ENCODE assay signal across 9 mouse cellular contexts in genomic region chr6:125423099-125423498, GRCm38 (mm10). TPM values are rescaled to one million over a fixed set of nuclear protein-coding genes. Genes with fewer than 3 reads are reported as not detected.
DNase-seq lines count a peak whose midpoint lies in the region; ATAC-seq and TF ChIP-seq lines count a peak whose summit lies in the region.
"Had no signal": no experiment of that assay in that cellular context is flagged by ENCODE, and none has a peak within 500 bp of the region (broad histone marks: within the 10 kb centered on the region; RNA-seq: fewer than 3 reads in every experiment).

No protein-coding gene starts in this region.

- no peak for DNase-seq in heart, postnatal 36 days
- DNase-seq in testis, postnatal 10 days (ENCODE audit: low spot score): no peak
- DNase-seq in adrenal gland, postnatal 4 days (ENCODE audit: low spot score in 2 of 2): no peak

- no peaks in the 10 kb centered on the region for H3K36me3 ChIP-seq in heart, embryonic 15.5 days
- no peaks in the 10 kb centered on the region for H3K36me3 ChIP-seq in C2C12 (ENCODE audit: control insufficient read depth, insufficient read depth)
- H3K36me3 ChIP-seq in forebrain, embryonic 13.5 days (ENCODE audit: poor library complexity, severe bottlenecking): no peaks in the 10 kb centered on the region
- no peaks in the 10 kb centered on the region for H3K36me3 ChIP-seq in liver, embryonic 16.5 days (ENCODE audit: control insufficient read depth, insufficient read depth)

- peaks cover 15% of the 10 kb centered on the region for H3K4me1 ChIP-seq in heart, embryonic 15.5 days (replicated peaks)
- peaks cover 14% of the 10 kb centered on the region for H3K4me1 ChIP-seq in forebrain, embryonic 13.5 days
- peaks cover 9% of the 10 kb centered on the region for H3K4me1 ChIP-seq in liver, embryonic 16.5 days (ENCODE audit: control insufficient read depth, low read depth, low read length)

- peak overlapping the region; percentile 49 for H3K4me2 ChIP-seq in heart, embryonic 15.5 days
- H3K4me2 ChIP-seq in forebrain, embryonic 13.5 days: peak overlapping the region; percentile 44
- peak overlapping the region; percentile 40 for H3K4me2 ChIP-seq in liver, embryonic 16.5 days (ENCODE audit: low read depth, low read length)

- H3K79me2 ChIP-seq in C2C12 (ENCODE audit: control insufficient read depth, insufficient read depth): peaks cover 15% of the 10 kb centered on the region

- TF ChIP-seq CTCF in C2C12 (IDR thresholded peaks at IDR 0.05; ENCODE audit: control insufficient read depth, insufficient read depth, insufficient read length): no peak

- H3ac ChIP-seq in C2C12 (ENCODE audit: control insufficient read depth, insufficient read length, low read depth): peak overlapping the region; percentile 55

- ATAC-seq in heart, embryonic 15.5 days (replicated peaks; ENCODE audit: insufficient number of reproducible peaks, insufficient read depth, low FRiP score, low read depth): no peak
- ATAC-seq in forebrain, embryonic 13.5 days: no peak
- ATAC-seq in liver, embryonic 16.5 days (ENCODE audit: low read depth): no peak
- ATAC-seq in monocyte, adult 5-6 weeks (replicated peaks; ENCODE audit: insufficient number of reproducible peaks, low FRiP score, low TSS enrichment, poor library complexity, severe bottlenecking): no peak

- H3K27ac ChIP-seq in heart, embryonic 15.5 days: 0 out of 2 replicates have a peak overlapping the region, but pooled peaks have one; percentile 12
- no peak overlapping the region for H3K27ac ChIP-seq in forebrain, embryonic 13.5 days
- no peak overlapping the region for H3K27ac ChIP-seq in liver, embryonic 16.5 days (ENCODE audit: low read length)

- H3K9me3 ChIP-seq in heart, embryonic 15.5 days (replicated peaks): no peaks in the 10 kb centered on the region
- H3K9me3 ChIP-seq in forebrain, embryonic 13.5 days (replicated peaks): no peaks in the 10 kb centered on the region
- H3K9me3 ChIP-seq in liver, embryonic 16.5 days (replicated peaks; ENCODE audit: control insufficient read depth, low read length): no peaks in the 10 kb centered on the region

- intact Hi-C loops in heart, postnatal 36 days (cut with DNase I): no loop called here

- WGBS in heart, embryonic 15.5 days: 36% methylated on average over 3 of the region's 3 CpGs
- WGBS in forebrain, embryonic 13.5 days: 39% methylated on average over 3 of the region's 3 CpGs
- 30% methylated on average over 3 of the region's 3 CpGs for WGBS in liver, embryonic 16.5 days (ENCODE audit: insufficient replicate concordance)

- peaks cover 3% of the 10 kb centered on the region for H3K79me3 ChIP-seq in C2C12 (ENCODE audit: low read depth)

- H3K4me3 ChIP-seq in heart, embryonic 15.5 days: 0 out of 2 replicates have a peak overlapping the region, but pooled peaks have one; percentile 20
- H3K4me3 ChIP-seq in C2C12 (ENCODE audit: insufficient read depth, poor library complexity, severe bottlenecking): no peak overlapping the region
- no peak overlapping the region for H3K4me3 ChIP-seq in forebrain, embryonic 13.5 days
- H3K4me3 ChIP-seq in liver, embryonic 16.5 days (ENCODE audit: low read depth, low read length): peak overlapping the region; percentile 20; the same call in 1 of the 2 replicates

- H3K27me3 ChIP-seq in heart, embryonic 15.5 days: peaks cover 10% of the 10 kb centered on the region; the same call in 1 of the 2 replicates
- H3K27me3 ChIP-seq in C2C12 (ENCODE audit: control insufficient read depth, insufficient read depth, insufficient read length): no peaks in the 10 kb centered on the region
- H3K27me3 ChIP-seq in forebrain, embryonic 13.5 days: no peaks in the 10 kb centered on the region
- H3K27me3 ChIP-seq in liver, embryonic 16.5 days (ENCODE audit: control insufficient read depth, insufficient read depth, low read depth, low read length): no peaks in the 10 kb centered on the region

- H3K9ac ChIP-seq in heart, embryonic 15.5 days: no peak overlapping the region
- 0 out of 2 replicates have a peak overlapping the region, but pooled peaks have one; percentile 37 for H3K9ac ChIP-seq in forebrain, embryonic 13.5 days
- no peak overlapping the region for H3K9ac ChIP-seq in liver, embryonic 16.5 days (ENCODE audit: low read depth, low read length)

TF ChIP-seq in C2C12, 6 proteins besides CTCF, POLR2A, EP300 and RAD21:
- TF ChIP-seq FOSL1 (IDR thresholded peaks at IDR 0.05; ENCODE audit: insufficient read depth, low read length, poor library complexity, severe bottlenecking): no peak
- TF ChIP-seq MYOG (IDR thresholded peaks at IDR 0.05; ENCODE audit: control insufficient read depth, extremely low read depth, insufficient read length): no peak
- no peak for TF ChIP-seq USF1 (IDR thresholded peaks at IDR 0.05; ENCODE audit: low read depth)
- TF ChIP-seq MAX (IDR thresholded peaks at IDR 0.05): no peak
- no peak for TF ChIP-seq CEBPB (IDR thresholded peaks at IDR 0.05; ENCODE audit: low read depth)
- no peak for TF ChIP-seq MYOD1 (IDR thresholded peaks at IDR 0.05; ENCODE audit: control insufficient read depth, insufficient read length, low read depth)

RNA-seq across cellular contexts. Expression of gene Plekhg6, which starts 42.5 kb away (rescaled TPM):
- 0.05 and 0.37 TPM in 2 replicates for polyA plus RNA-seq in heart, embryonic 15.5 days (2015; fragmentation: Nextera tagmentation; extraction: Ambion mirVana)
- total RNA-seq in heart, postnatal 36 days (2021): not detected
- 0.09 TPM for polyA plus RNA-seq in C2C12 (2012; fragmentation: generic; extraction: Trizol)
- 0.08 and 0.09 TPM in 2 replicates for polyA plus RNA-seq in forebrain, embryonic 13.5 days (2015; fragmentation: Nextera tagmentation; extraction: Ambion mirVana)
- polyA plus RNA-seq in liver, embryonic 16.5 days (2015; fragmentation: Nextera tagmentation; extraction: Ambion mirVana): 0.65 and 0.86 TPM in 2 replicates
- not detected in 3 replicates for total RNA-seq in monocyte, adult 5-6 weeks (2017)
- under 1 TPM; 0.59 to 0.62 TPM for total RNA-seq in adrenal gland, postnatal 4 days (2021)
- total RNA-seq: CH12.LX had no signal

Comparison
In these comparisons a context has a peak if more than half of its experiments do, and no peak if none do; other contexts are left out.
1. H3K4me3 ChIP-seq: peak in heart, embryonic 15.5 days (single experiment) and liver, embryonic 16.5 days (single experiment); none in C2C12 (single experiment) and forebrain, embryonic 13.5 days (single experiment).
2. Peak in every context shown above with its lines, with median percentiles within 50 percentile points of each other: H3K4me2 ChIP-seq.